Mouse (Mus musculus) kidney, embryonic 14.5 days (tissue): ENCODE results near the gene Eef2k. TPM values are rescaled to one million over a fixed set of nuclear protein-coding genes. Genes with fewer than 3 reads are reported as not detected.
"Not testable (repeated sequence)": the region's sequence is repeated elsewhere in the genome, so short reads cannot be mapped to it uniquely, and the experiment has no call there.

Experiments
- ATAC-seq: fragments of 200-750 bp; cut with Nextera tagmentation; 2 replicates; pipeline ENCODE4 v1.8.0; 2017; ENCODE audit warnings: moderate number of reproducible peaks, mild to moderate bottlenecking, moderate TSS enrichment, moderate library complexity; ENCODE audit not compliant: low FRiP score, low TSS enrichment
- H3K27ac ChIP-seq: fragments of 300-500 bp; sonication (generic); 2 replicates; pipeline ENCODE4 v1.5.1; 2014; ENCODE audit warnings: low read depth, mild to moderate bottlenecking, low read length, moderate library complexity, mixed read lengths
- H3K27me3 ChIP-seq: fragments of 300-500 bp; sonication (generic); 2 replicates; pipeline ENCODE4 v1.6.1; 2014; ENCODE audit warnings: mild to moderate bottlenecking, low read length; ENCODE audit not compliant: control insufficient read depth, insufficient read depth
- H3K36me3 ChIP-seq: fragments of 300-500 bp; sonication (generic); 2 replicates; pipeline ENCODE4 v1.6.1; 2014; ENCODE audit warnings: low read length, mixed read lengths; ENCODE audit not compliant: control insufficient read depth, insufficient read depth
- H3K4me1 ChIP-seq: fragments of 300-500 bp; sonication (generic); 2 replicates; pipeline ENCODE4 v1.6.1; 2014; ENCODE audit warnings: low read length, mixed read lengths; ENCODE audit not compliant: control insufficient read depth, insufficient read depth
- H3K4me2 ChIP-seq: fragments of 300-500 bp; sonication (generic); replicated peaks from 2 replicates; pipeline ENCODE4 v1.6.1; 2014; ENCODE audit warnings: low read depth, mild to moderate bottlenecking, low read length
- H3K4me3 ChIP-seq: fragments of 300-500 bp; sonication (generic); 2 replicates; pipeline ENCODE4 v1.5.1; 2014; ENCODE audit warnings: mild to moderate bottlenecking, low read length
- H3K9ac ChIP-seq: fragments of 300-500 bp; sonication (generic); 2 replicates; pipeline ENCODE4 v1.6.1; 2014; ENCODE audit warnings: low read depth, mild to moderate bottlenecking, low read length, moderate library complexity
- H3K9me3 ChIP-seq: fragments of 300-500 bp; sonication (generic); 2 replicates; pipeline ENCODE4 v1.6.1; 2016; ENCODE audit warnings: low read length; ENCODE audit not compliant: control insufficient read depth
- WGBS: fragments of 180-500 bp; shearing (Covaris S2); extraction: QIAGEN DNeasy Blood & Tissue Kit; methylation state at CpG from one replicate; pipeline ENCODE4 v1.1.7; 2014; 5-methylcytosine and 5-hydroxymethylcytosine counted together
- polyA plus RNA-seq: library from polyadenylated mRNA; unstranded; fragments of >200 nt; fragmentation: Nextera tagmentation; extraction: Ambion mirVana; gene quantifications from 2 replicates; pipeline ENCODE4 v1.2.1, GENCODE M21; 2014

Gene Eef2k
- polyA plus RNA-seq, 1 experiment from 2014 or later, result 8.6 TPM

GRCm38 (mm10) chr7:120902931-120903330 lies 60.3 kb downstream of the Eef2k start:
- Histone ChIP-seq H3K4me3 (no peak overlapping the region), H3K9ac (no peak overlapping the region), H3K9me3 (no peaks in the 10 kb centered on the region), H3K4me1 (no peaks in the 10 kb centered on the region), H3K36me3 (no peaks in the 10 kb centered on the region; the same call in 1 of the 2 replicates), H3K4me2 (no peak overlapping the region), H3K27ac (no peak overlapping the region), H3K27me3 (no peaks in the 10 kb centered on the region)
- 80% methylated on average over 3 of the region's 3 CpGs for WGBS
- ATAC-seq, result no peak

- not testable (repeated sequence) for ATAC-seq, H3K4me2 ChIP-seq, H3K36me3 ChIP-seq, H3K9ac ChIP-seq, H3K27me3 ChIP-seq, H3K9me3 ChIP-seq, H3K27ac ChIP-seq, H3K4me1 ChIP-seq, H3K4me3 ChIP-seq
- WGBS, result 75% methylated on average over 3 of the region's 3 CpGs
Observed at GRCm38 (mm10) chr7:120910172-120910571, 67.5 kb downstream of the Eef2k start.

GRCm38 (mm10) chr7:120911268-120911667 lies 68.6 kb downstream of the Eef2k start:
- not testable (repeated sequence) for H3K4me1 ChIP-seq, H3K9ac ChIP-seq, H3K27ac ChIP-seq, H3K4me2 ChIP-seq, H3K36me3 ChIP-seq, H3K9me3 ChIP-seq, H3K4me3 ChIP-seq, H3K27me3 ChIP-seq, ATAC-seq
- 95% methylated on average over 6 of the region's 6 CpGs for WGBS

GRCm38 (mm10) chr7:120913332-120913731 lies 70.7 kb downstream of the Eef2k start:
- H3K27ac ChIP-seq, result no peak overlapping the region
- no peaks in the 10 kb centered on the region for H3K36me3 ChIP-seq
- H3K9ac ChIP-seq, result no peak overlapping the region
- no peaks in the 10 kb centered on the region for H3K9me3 ChIP-seq
- WGBS, result 23% methylated on average over 1 of the region's 1 CpGs
- H3K4me1 ChIP-seq, result no peaks in the 10 kb centered on the region
- no peak overlapping the region for H3K4me2 ChIP-seq
- ATAC-seq, result no peak
- H3K27me3 ChIP-seq, result no peaks in the 10 kb centered on the region
- H3K4me3 ChIP-seq, result no peak overlapping the region

GRCm38 (mm10) chr7:120916262-120916875 lies 73.7 kb downstream of the Eef2k start:
- H3K4me2 ChIP-seq, result peak overlapping the region; percentile 45; the same call in 1 of the 2 replicates
- H3K9me3 ChIP-seq, result no peaks in the 10 kb centered on the region
- H3K9ac ChIP-seq, result no peak overlapping the region
- 31% methylated on average over 11 of the region's 11 CpGs for WGBS
- H3K36me3 ChIP-seq, result no peaks in the 10 kb centered on the region
- no peaks in the 10 kb centered on the region for H3K27me3 ChIP-seq
- H3K4me1 ChIP-seq, result peaks cover 10% of the 10 kb centered on the region; the same call in 1 of the 2 replicates
- no peak overlapping the region for H3K27ac ChIP-seq
- H3K4me3 ChIP-seq, result peak overlapping the region; percentile 2; the same call in 1 of the 2 replicates
- ATAC-seq, result no peak

GRCm38 (mm10) chr7:120917279-120917591 lies 74.6 kb downstream of the Eef2k start:
- peak overlapping the region; percentile 45; the same call in 1 of the 2 replicates for H3K4me2 ChIP-seq
- no peak overlapping the region for H3K27ac ChIP-seq
- 11% methylated on average over 12 of the region's 12 CpGs for WGBS
- H3K4me3 ChIP-seq, result peak overlapping the region; percentile 84
- no peak; the same call in 1 of the 2 replicates for ATAC-seq
- H3K36me3 ChIP-seq, result no peaks in the 10 kb centered on the region
- H3K4me1 ChIP-seq, result peaks cover 10% of the 10 kb centered on the region; the same call in 1 of the 2 replicates
- no peaks in the 10 kb centered on the region for H3K27me3 ChIP-seq
- no peak overlapping the region for H3K9ac ChIP-seq
- no peaks in the 10 kb centered on the region for H3K9me3 ChIP-seq

GRCm38 (mm10) chr7:120917592-120918461 lies 75.2 kb downstream of the Eef2k start, which contains the start of gene Polr3e:
Gene Polr3e, plus strand, starts transcription at chr7:120917744.
- Histone ChIP-seq H3K27me3 (no peaks in the 10 kb centered on the region), H3K9me3 (no peaks in the 10 kb centered on the region), H3K4me3 (peak within 1 kb of the TSS; percentile 84), H3K4me2 (peak within 1 kb of the TSS; percentile 45), H3K4me1 (peaks cover 10% of the 10 kb centered on the region; the same call in 1 of the 2 replicates), H3K36me3 (no peaks in the 10 kb centered on the region), H3K9ac (peak within 1 kb of the TSS; percentile 94), H3K27ac (peak within 1 kb of the TSS; percentile 72)
- peak; percentile 93 for ATAC-seq
- under 1% methylated on average over 95 of the region's 102 CpGs for WGBS

GRCm38 (mm10) chr7:120918526-120918962 lies 75.9 kb downstream of the Eef2k start:
- H3K4me1 ChIP-seq, result peaks cover 10% of the 10 kb centered on the region; the same call in 1 of the 2 replicates
- 6% methylated on average over 10 of the region's 10 CpGs for WGBS
- 0 out of 2 replicates have a peak, but pooled peaks cover 6% of the 10 kb centered on the region for H3K36me3 ChIP-seq
- peak; percentile 51 for ATAC-seq
- no peaks in the 10 kb centered on the region for H3K27me3 ChIP-seq
- H3K9ac ChIP-seq, result peak overlapping the region; percentile 94
- H3K27ac ChIP-seq, result no peak overlapping the region
- no peaks in the 10 kb centered on the region for H3K9me3 ChIP-seq
- H3K4me2 ChIP-seq, result peak overlapping the region; percentile 45
- peak overlapping the region; percentile 84 for H3K4me3 ChIP-seq

GRCm38 (mm10) chr7:120933110-120933509 lies 90.5 kb downstream of the Eef2k start:
- H3K9me3 ChIP-seq, result no peaks in the 10 kb centered on the region
- ATAC-seq, result no peak
- no peaks in the 10 kb centered on the region for H3K4me1 ChIP-seq
- no peak overlapping the region for H3K9ac ChIP-seq
- no peak overlapping the region for H3K27ac ChIP-seq
- WGBS, result 83% methylated on average over 7 of the region's 7 CpGs
- no peak overlapping the region for H3K4me2 ChIP-seq
- H3K27me3 ChIP-seq, result no peaks in the 10 kb centered on the region
- no peak overlapping the region for H3K4me3 ChIP-seq
- peaks cover 92% of the 10 kb centered on the region for H3K36me3 ChIP-seq
